Comparison of ENCODE assay signal across 8 mouse cellular contexts in the genomic region with DNA sequence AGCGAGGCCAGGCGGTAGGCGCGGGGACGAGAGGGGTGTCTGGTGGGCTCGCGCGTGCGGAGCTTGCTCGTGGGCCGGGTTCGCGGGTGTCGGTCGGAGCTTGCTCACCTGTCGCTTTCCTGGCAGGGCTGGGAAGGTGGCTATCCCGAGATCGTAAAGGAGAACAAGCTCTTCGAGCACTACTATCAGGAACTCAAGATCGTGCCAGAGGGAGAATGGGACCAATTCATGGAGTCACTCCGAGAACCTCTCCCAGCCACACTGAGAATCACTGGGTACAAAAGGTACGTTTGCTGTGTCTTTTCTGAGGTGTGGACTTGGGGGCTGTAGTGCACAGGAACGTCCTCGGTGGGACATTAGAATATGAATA. TPM values are rescaled to one million over a fixed set of nuclear protein-coding genes. Genes with fewer than 3 reads are reported as not detected.
DNase-seq lines count a peak whose midpoint lies in the region; ATAC-seq and TF ChIP-seq lines count a peak whose summit lies in the region.

No protein-coding gene starts in this region.

- peak overlapping the region; percentile 83 for H3K4me3 ChIP-seq in cerebellum, adult 2 months (replicated peaks; ENCODE audit: insufficient read depth, low read depth, low read length)
- H3K4me3 ChIP-seq in limb, embryonic 14.5 days (replicated peaks; ENCODE audit: low read length), result peak overlapping the region; percentile 83
- H3K4me3 ChIP-seq in stomach, postnatal 0 days (ENCODE audit: low read depth, low read length), result peak overlapping the region; percentile 97

- no peak for DNase-seq in cerebellum, adult 2 months
- no peak for DNase-seq in cerebellum, adult 11-12 months
- peak; percentile 17 for DNase-seq in retina, embryonic 14.5 days (ENCODE audit: low spot score)
- DNase-seq in retina, postnatal 1 day, result no peak
- no peak for DNase-seq in limb, embryonic 14.5 days (ENCODE audit: low spot score)
- DNase-seq in stomach, postnatal 0 days (ENCODE audit: low spot score), result no peak
- DNase-seq in cerebellum, postnatal 36 days, result no peak

- peak overlapping the region; percentile 72 for H3K9ac ChIP-seq in limb, embryonic 14.5 days (ENCODE audit: low read depth, low read length, severe bottlenecking)
- peak overlapping the region; percentile 88 for H3K9ac ChIP-seq in stomach, postnatal 0 days (ENCODE audit: low read length)

- no peak overlapping the region for H3K27ac ChIP-seq in cerebellum, adult 2 months (ENCODE audit: insufficient read depth, low read length)
- H3K27ac ChIP-seq in limb, embryonic 14.5 days (replicated peaks; ENCODE audit: low read depth, low read length), result peak overlapping the region; percentile 43; the same call in 1 of the 2 replicates
- peak overlapping the region; percentile 40; the same call in 1 of the 2 replicates for H3K27ac ChIP-seq in stomach, postnatal 0 days (replicated peaks)

- no peak for TF ChIP-seq POLR2A in cerebellum, adult 2 months (IDR thresholded peaks at IDR 0.05; ENCODE audit: borderline replicate concordance, insufficient read depth, low read length)
- TF ChIP-seq POLR2A in limb, embryonic 14.5 days (IDR thresholded peaks at IDR 0.05; ENCODE audit: borderline replicate concordance, extremely low read depth, insufficient read depth, insufficient read length), result no peak

- no peaks in the 10 kb centered on the region for H3K9me3 ChIP-seq in limb, embryonic 14.5 days (ENCODE audit: control insufficient read depth, low read length)
- H3K9me3 ChIP-seq in stomach, postnatal 0 days (ENCODE audit: control insufficient read depth, low read length), result no peaks in the 10 kb centered on the region

- under 1% methylated on average over 24 of the region's 24 CpGs for WGBS in cerebellum, adult 2 months
- under 1% methylated on average over 24 of the region's 24 CpGs for WGBS in limb, embryonic 14.5 days
- 0% methylated on average over 24 of the region's 24 CpGs for WGBS in stomach, postnatal 0 days

- peaks cover 31% of the 10 kb centered on the region for H3K36me3 ChIP-seq in limb, embryonic 14.5 days (ENCODE audit: control insufficient read depth, insufficient read depth, low read length)
- H3K36me3 ChIP-seq in stomach, postnatal 0 days (ENCODE audit: control insufficient read depth, insufficient read depth, low read length), result peaks cover 6% of the 10 kb centered on the region; the same call in 1 of the 2 replicates

- no peak for TF ChIP-seq CTCF in cerebellum, adult 2 months (IDR thresholded peaks at IDR 0.05; ENCODE audit: borderline replicate concordance, insufficient read depth, low read depth, low read length)
- no peak for TF ChIP-seq CTCF in stomach, postnatal 0 days (IDR thresholded peaks at IDR 0.05; ENCODE audit: low read depth)

- H3K4me2 ChIP-seq in limb, embryonic 14.5 days (replicated peaks; ENCODE audit: low read depth, low read length, severe bottlenecking), result peak overlapping the region; percentile 63
- peak overlapping the region; percentile 71 for H3K4me2 ChIP-seq in stomach, postnatal 0 days (replicated peaks; ENCODE audit: low read depth)

- H3K4me1 ChIP-seq in cerebellum, adult 2 months (ENCODE audit: control insufficient read depth, insufficient read depth, low read length), result no peaks in the 10 kb centered on the region
- H3K4me1 ChIP-seq in limb, embryonic 14.5 days (ENCODE audit: control insufficient read depth, insufficient read depth, low read length), result 0 out of 2 replicates have a peak, but pooled peaks cover 4% of the 10 kb centered on the region
- 0 out of 2 replicates have a peak, but pooled peaks cover 2% of the 10 kb centered on the region for H3K4me1 ChIP-seq in stomach, postnatal 0 days (replicated peaks; ENCODE audit: control insufficient read depth, insufficient read depth)

- H3K27me3 ChIP-seq in cerebellum, adult 2 months (ENCODE audit: control insufficient read depth, insufficient read depth, low read length), result no peaks in the 10 kb centered on the region
- no peaks in the 10 kb centered on the region for H3K27me3 ChIP-seq in limb, embryonic 14.5 days (ENCODE audit: control insufficient read depth, insufficient read depth, low read length)
- H3K27me3 ChIP-seq in stomach, postnatal 0 days (ENCODE audit: control insufficient read depth, insufficient read depth, low read length), result no peaks in the 10 kb centered on the region

- no peak for TF ChIP-seq EP300 in stomach, postnatal 0 days (optimal IDR thresholded peaks at IDR 0.05)

- ATAC-seq in limb, embryonic 14.5 days (ENCODE audit: low FRiP score, low read depth), result no peak
- ATAC-seq in stomach, postnatal 0 days (ENCODE audit: low FRiP score, low TSS enrichment), result no peak
- no peak for ATAC-seq in activated CD4-positive, CD25-positive, alpha-beta regulatory T cell, adult 4 months

RNA-seq across cellular contexts. Expression of a gene that starts 0.9 kb away (rescaled TPM):
- polyA plus RNA-seq in cerebellum, adult 2 months (2012; rRNA removed), result 12.3 and 14.9 TPM in 2 replicates
- 15.9 and 17.5 TPM in 2 replicates for polyA plus RNA-seq in limb, embryonic 14.5 days (2012; rRNA removed)
- polyA plus RNA-seq in limb, embryonic 14.5 days (2014; fragmentation: Nextera tagmentation; extraction: Ambion mirVana), result 41.2 and 43.4 TPM in 2 replicates
- polyA plus RNA-seq in stomach, postnatal 0 days (2015; fragmentation: Nextera tagmentation; extraction: Ambion mirVana), result 27.8 and 29.4 TPM in 2 replicates
- under 1 TPM; 0.29 to 0.61 TPM for polyA plus RNA-seq in activated CD4-positive, CD25-positive, alpha-beta regulatory T cell, adult 4 months (2017; shearing (Covaris generic))
